Mouse (Mus musculus): ENCODE data around the gene Vash2.
A peak's percentile ranks its signal among the peaks of the same experiment; 100 is the strongest.

Gene Vash2

DNA sequence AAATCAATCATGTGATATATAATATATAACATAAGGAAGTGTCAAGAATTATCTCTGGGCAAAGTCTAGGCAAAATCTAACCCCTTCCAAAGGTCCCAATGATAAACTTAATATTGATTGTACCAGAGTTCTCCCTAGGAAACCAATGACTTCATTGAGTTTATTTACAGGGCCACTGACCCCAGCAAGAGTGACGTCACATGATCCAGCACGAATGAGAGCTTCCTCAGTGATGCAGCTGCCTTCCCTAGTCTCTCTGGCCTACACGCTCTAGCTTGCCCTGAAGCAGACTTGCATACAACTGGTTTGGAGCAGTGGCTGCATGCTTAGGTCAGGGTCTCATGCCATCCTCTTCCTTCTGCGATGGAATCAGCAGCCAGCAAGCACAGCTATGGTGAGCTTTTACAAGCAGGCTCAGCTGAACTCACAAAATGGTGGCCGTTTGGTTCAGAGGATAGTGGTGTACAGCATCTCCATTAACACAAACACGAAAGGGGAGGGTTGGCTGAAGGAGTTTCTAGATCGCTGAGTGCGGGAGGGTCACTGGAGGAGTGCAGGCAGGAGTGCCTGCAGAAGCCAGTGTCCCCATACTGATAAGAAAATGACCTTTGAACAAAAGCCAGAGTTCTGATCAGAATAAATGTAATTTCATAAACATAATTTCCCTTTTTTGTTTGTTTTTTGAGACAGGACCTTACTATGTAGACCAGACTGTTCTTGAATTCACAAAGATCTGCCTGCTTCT, 59.2 kb downstream of the Vash2 start:
- peak; percentile 75 for DNase-seq

DNA sequence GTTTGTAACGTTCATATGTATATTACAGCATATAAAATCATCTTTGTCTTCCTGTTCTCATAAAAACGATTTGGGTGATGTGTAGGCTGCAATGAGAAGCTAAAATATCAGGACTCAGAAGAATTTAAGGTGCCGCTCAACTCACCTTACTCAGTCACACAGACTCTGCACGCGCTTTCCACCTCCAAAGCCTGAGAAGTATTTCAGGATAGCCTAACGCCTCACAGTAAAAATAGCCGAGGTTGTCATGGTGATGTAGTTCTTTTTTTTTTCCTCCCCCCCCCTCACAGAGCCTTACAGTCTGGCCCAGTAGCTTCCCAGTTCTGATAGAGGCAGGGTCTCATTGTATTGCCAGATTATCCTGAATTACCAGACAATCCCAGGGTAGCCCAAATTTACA, 60.2 kb downstream of the Vash2 start:
- no peak for DNase-seq

DNA sequence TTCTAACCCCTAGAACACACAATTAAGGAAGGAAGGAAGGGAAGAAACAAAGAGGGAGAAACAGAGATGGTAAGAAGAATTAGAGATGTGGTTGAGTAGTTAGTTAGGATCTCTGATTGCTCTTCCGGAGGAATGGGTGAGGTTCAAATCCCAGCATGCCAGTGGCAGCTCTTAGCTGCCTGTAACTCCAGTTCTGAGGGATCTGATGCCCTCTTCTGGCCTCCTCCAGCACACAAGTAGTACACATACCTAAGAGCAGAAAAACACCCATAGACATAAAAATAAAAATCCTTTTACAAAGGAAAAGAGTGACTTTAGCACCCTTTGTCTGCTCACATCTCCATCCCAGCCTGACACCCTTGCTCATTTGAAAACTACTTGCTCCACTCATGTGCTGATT, 66.5 kb downstream of the Vash2 start:
- no peak for DNase-seq

DNA sequence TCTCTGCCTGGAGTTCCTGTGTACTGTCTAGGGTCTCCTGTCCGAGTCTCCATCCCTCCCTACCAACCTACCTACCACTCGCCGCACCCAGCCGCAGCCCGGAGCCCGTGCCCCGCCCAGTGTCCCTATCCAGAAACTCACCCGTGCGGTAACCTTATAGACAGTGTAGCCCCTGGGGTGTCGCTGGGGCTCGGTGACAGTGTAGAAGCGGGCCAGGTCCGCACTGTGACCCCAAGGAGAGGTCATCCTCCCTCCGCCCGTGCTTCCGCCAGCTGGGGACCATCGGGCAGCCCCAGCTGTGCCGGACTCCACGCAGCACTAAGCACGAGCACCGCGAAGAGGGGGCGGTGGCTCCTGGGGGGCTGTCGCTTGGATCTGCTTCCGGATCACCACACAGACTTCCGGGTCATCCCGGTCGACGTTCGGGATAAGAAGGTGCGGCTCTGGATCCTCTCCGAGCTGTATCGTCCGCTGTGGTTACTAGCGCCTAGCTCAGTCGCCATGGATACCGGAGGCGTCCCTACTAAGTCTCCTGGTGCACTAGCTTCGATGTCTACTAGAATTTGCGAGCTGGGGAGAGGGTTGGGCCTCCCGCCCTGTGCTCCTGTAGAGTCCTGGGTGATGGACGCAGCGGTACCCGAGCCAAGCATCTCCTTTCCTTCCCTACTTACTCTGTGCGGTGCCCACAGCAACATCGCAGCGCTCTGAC, 67.5 kb downstream of the Vash2 start, which contains the start of gene Rps6kc1:
Rps6kc1 (minus strand) TSS at position 356 of the 709 bp plus-strand sequence.
- peak; percentile 98 for DNase-seq

DNA sequence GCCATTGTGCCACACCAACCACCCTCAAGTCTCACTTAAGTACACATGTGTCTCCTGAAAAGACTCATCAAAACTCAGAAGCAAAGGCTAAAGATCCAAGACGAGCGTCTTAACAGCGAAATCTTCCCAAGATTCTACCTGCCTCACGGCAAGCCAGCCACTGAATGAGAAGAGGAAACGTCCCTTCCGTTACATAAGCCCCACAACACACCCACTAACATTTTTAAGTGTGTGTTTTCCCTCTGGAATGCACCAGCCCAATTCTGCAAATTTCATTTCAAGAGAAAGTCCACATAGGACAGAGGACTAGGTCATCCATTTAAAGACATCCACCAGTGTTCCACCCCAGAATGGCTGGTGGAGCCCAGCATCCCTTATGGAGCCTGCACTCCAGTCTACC, 68.3 kb downstream of the Vash2 start:
- no peak for DNase-seq

DNA sequence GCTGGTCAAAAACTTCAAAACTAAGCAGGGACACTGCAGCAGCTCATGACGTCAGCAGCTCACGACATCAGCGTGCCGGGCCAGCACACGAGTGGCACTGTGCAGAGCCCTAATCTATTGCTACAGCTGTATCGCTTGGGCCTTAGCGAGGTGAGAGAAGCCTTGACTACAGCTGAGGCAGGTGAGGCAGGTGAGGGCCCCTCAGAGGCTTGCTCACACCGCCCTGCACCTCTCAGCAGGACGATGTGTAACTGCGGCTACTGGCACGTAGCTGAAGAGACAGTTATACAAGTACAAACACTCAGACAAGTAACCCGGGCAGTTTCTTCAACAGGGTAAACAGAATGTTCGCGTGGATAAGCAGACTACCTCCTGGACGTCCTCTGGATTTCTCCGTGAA, 74.4 kb downstream of the Vash2 start:
- no peak for DNase-seq

DNA sequence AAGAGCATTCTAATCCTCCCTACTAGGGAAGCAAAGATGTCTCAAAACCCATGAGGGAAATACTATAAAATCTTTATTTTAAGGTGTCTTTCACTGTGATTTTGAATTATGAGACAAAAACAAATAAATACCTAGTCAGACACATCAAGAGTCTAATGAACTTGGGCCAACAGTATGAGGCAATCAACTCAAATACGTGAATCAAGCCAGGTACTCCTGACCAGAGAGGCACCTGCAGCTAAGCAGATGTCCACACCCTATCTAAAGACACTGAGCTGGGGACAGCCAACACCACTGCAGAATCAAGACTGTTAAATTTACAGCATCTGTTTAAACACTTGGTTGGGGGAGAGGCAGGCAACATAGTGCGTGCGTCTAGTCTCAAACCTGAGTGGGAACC, 75.0 kb downstream of the Vash2 start:
- DNase-seq: no peak

DNA sequence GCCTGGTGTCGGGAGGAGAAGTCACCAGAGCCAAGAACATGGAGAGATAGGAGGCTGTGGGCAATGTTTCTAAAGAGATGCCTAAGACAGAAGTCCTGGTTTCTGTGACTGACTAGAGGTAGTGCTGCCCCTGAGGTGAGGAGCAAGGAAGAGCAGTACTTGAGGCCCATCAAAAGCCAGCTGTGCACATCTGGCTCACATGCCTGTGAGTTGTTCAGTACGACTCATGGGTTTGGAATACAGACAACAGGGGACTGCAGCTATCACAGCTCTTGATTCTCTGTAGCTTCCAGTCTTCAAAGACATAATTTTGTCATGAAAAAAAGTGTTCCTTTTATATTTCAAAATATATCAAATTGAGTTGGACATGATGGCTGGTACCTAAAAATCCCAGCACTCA, 78.0 kb downstream of the Vash2 start:
- no peak for DNase-seq

DNA sequence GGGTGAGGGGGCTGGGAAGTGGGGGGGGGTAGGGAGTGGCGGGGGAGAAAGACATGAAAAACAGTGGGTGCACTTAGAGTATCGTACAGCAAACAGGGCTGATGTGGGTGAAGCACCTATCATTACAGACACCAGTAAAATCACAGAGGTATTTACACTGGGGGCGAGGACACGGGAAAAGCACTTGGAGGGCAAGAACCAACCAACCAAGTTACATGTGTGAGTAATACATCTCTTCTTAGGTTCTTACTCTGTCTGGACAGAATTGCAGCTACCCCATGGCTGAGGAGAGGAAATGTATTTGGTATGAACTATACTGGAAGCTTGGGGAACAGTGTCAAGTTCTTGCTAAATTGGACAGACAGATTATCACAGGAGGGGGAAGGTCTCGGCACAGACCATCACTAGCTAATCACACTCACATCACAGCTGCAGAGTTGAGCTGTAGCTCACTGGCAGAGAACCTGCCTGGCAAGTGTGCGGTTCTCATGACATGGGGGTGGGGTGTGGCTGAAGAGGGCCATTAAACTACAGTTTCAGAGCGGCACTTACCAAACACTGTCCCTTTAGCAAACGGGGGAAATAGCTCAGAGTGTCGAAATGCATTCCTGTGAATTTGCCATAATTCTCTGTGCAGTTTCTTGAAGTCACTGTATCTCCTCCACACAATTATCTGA, 80.1 kb downstream of the Vash2 start:
- DNase-seq: peak; percentile 89

DNA sequence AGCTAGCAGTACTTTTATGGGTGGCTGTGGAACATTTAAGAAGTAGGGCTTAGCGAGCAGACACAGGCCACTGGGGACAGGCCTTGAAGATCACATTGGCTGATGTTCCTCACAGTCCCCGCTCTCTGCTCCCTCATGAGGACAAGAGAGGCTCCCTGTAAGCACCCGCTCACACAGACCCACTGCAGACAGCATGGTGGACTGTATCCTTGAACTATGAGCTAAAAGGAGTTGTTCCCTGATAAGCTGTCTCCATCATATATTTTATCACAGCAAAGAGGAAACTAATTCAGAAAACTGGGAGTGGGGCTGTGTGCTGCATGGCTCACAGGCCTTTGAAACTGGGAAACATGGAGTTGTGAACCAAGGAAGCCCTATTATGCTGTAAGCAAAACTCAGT, 80.9 kb downstream of the Vash2 start:
- DNase-seq: no peak
